Comparison of ENCODE assay signal across 20 mouse cellular contexts in genomic region chr2:144780731-144781130, GRCm38 (mm10). TPM values are rescaled to one million over a fixed set of nuclear protein-coding genes. Genes with fewer than 3 reads are reported as not detected.
DNase-seq lines count a peak whose midpoint lies in the region; ATAC-seq and TF ChIP-seq lines count a peak whose summit lies in the region.
"Had no signal": no experiment of that assay in that cellular context is flagged by ENCODE, and none has a peak within 500 bp of the region (broad histone marks: within the 10 kb centered on the region; RNA-seq: fewer than 3 reads in every experiment).

No protein-coding gene starts in this region.

- peak; percentile 59 for ATAC-seq in lung, embryonic 14.5 days (ENCODE audit: insufficient read depth)
- no peak for ATAC-seq in megakaryocyte progenitor cell, adult 5-6 weeks (replicated peaks; ENCODE audit: poor library complexity)
- ATAC-seq: forebrain, embryonic 16.5 days had no signal

- no peak for TF ChIP-seq CTCF in lung, embryonic 14.5 days (IDR thresholded peaks at IDR 0.05; ENCODE audit: low read depth)
- TF ChIP-seq CTCF in lung, adult 2 months (IDR thresholded peaks at IDR 0.05; ENCODE audit: insufficient read depth, low read length) = no peak

- H3K4me1 ChIP-seq in lung, embryonic 14.5 days (ENCODE audit: insufficient read depth) = peaks cover 13% of the 10 kb centered on the region
- H3K4me1 ChIP-seq in lung, adult 2 months (ENCODE audit: control insufficient read depth, insufficient read depth, low read length) = no peaks in the 10 kb centered on the region; the same call in 1 of the 2 replicates
- H3K4me1 ChIP-seq: megakaryocyte, embryonic 14.5 days had no signal

- no peaks in the 10 kb centered on the region for H3K9me3 ChIP-seq in lung, embryonic 14.5 days (ENCODE audit: low read depth, low read length)
- H3K9me3 ChIP-seq: G1E; hindbrain, embryonic 13.5 days; megakaryocyte, embryonic 14.5 days; neural tube, embryonic 13.5 days had no signal

- TF ChIP-seq POLR2A in lung, adult 2 months (IDR thresholded peaks at IDR 0.05; ENCODE audit: borderline replicate concordance, extremely low read depth, low read depth, low read length) = no peak

- H3K9ac ChIP-seq in lung, embryonic 14.5 days = no peak overlapping the region
- H3K9ac ChIP-seq: hindbrain, embryonic 13.5 days; neural tube, embryonic 13.5 days had no signal

- H3K27me3 ChIP-seq in lung, embryonic 14.5 days (ENCODE audit: insufficient read depth, low read length) = no peaks in the 10 kb centered on the region
- H3K27me3 ChIP-seq: hindbrain, embryonic 13.5 days; megakaryocyte, embryonic 14.5 days; neural tube, embryonic 13.5 days had no signal

- no peak overlapping the region for H3K27ac ChIP-seq in lung, embryonic 14.5 days (ENCODE audit: low read depth)
- H3K27ac ChIP-seq: hindbrain, embryonic 13.5 days; neural tube, embryonic 13.5 days had no signal

- WGBS in lung, embryonic 14.5 days = 16% methylated on average over 5 of the region's 5 CpGs
- WGBS in lung, adult 2 months = 29% methylated on average over 5 of the region's 5 CpGs

- no peaks in the 10 kb centered on the region for H3K36me3 ChIP-seq in lung, embryonic 14.5 days (ENCODE audit: insufficient read depth)
- H3K36me3 ChIP-seq: G1E; hindbrain, embryonic 13.5 days; neural tube, embryonic 13.5 days had no signal

- no peak overlapping the region for H3K4me3 ChIP-seq in lung, embryonic 14.5 days (ENCODE audit: low read depth, low read length)
- no peak overlapping the region for H3K4me3 ChIP-seq in lung, adult 2 months (replicated peaks; ENCODE audit: extremely low read depth, low read depth, low read length)
- H3K4me3 ChIP-seq: hindbrain, embryonic 13.5 days; megakaryocyte, embryonic 14.5 days; neural tube, embryonic 13.5 days had no signal

- no peak overlapping the region for H3K4me2 ChIP-seq in lung, embryonic 14.5 days
- H3K4me2 ChIP-seq: hindbrain, embryonic 13.5 days; liver, embryonic 11.5 days; neural tube, embryonic 13.5 days had no signal

- DNase-seq in embryo, embryonic 10 days (ENCODE audit: low spot score) = peak; percentile 8
- DNase-seq in embryo, embryonic 9.5 days (ENCODE audit: extremely low spot score) = no peak
- DNase-seq in lung, embryonic 14.5 days = peak; percentile 76
- DNase-seq in lung, adult 2 months = no peak
- peak; percentile 27 for DNase-seq in embryo, embryonic 11 days
- peak; percentile 24 for DNase-seq in lung, postnatal 25 days (ENCODE audit: low spot score)
- no peak for DNase-seq in layer of hippocampus, postnatal 25 days (ENCODE audit: extremely low spot score in 1 of 2, low spot score in 1 of 2)
- DNase-seq: cerebellum, postnatal 36 days; gastrocnemius, postnatal 36 days had no signal

RNA-seq across cellular contexts. Expression of gene Scp2d1, which starts 42.7 kb away (rescaled TPM):
- not detected in 2 replicates for polyA plus RNA-seq in lung, embryonic 14.5 days (2014; fragmentation: Nextera tagmentation; extraction: Ambion mirVana)
- not detected in 2 replicates for polyA plus RNA-seq in lung, adult 2 months (2012; rRNA removed)
- not detected for total RNA-seq in layer of hippocampus, postnatal 25 days (2021)
- total RNA-seq in megakaryocyte progenitor cell, adult 5-6 weeks (2015) = not detected in 2 replicates
- total RNA-seq in megakaryocyte progenitor cell, adult 5-6 weeks (2017) = not detected in 2 replicates
- total RNA-seq: G1E; gastrocnemius, postnatal 36 days; layer of hippocampus, adult 18-20 months had no signal
- polyA plus RNA-seq: C2C12; forebrain, embryonic 16.5 days; G1E; heart, embryonic 16.5 days; hindbrain, embryonic 13.5 days; liver, embryonic 11.5 days; neural tube, embryonic 13.5 days; thymus, postnatal 0 days had no signal

Comparison
In these comparisons a context has a peak if more than half of its experiments do, and no peak if none do; other contexts are left out.
1. DNase-seq: peak in embryo, embryonic 10 days (single experiment), lung, embryonic 14.5 days (single experiment), embryo, embryonic 11 days (single experiment) and lung, postnatal 25 days (single experiment); none in embryo, embryonic 9.5 days (single experiment), lung, adult 2 months (single experiment) and layer of hippocampus, postnatal 25 days (0 of 2).